Mouse (Mus musculus) forebrain, embryonic 12.5 days (tissue): ENCODE results near the gene Olfr123. TPM values are rescaled to one million over a fixed set of nuclear protein-coding genes. Genes with fewer than 3 reads are reported as not detected.

Experiments used
- ATAC-seq: fragments of 200-750 bp; cut with Nextera tagmentation; 2 replicates; pipeline ENCODE4 v1.8.0; 2017; ENCODE audit warnings: moderate TSS enrichment; ENCODE audit not compliant: low FRiP score
- H3K27ac ChIP-seq: fragments of 300-500 bp; sonication (generic); 2 replicates; pipeline ENCODE4 v1.5.1; 2016; ENCODE audit warnings: mild to moderate bottlenecking
- H3K27me3 ChIP-seq: fragments of 300-500 bp; sonication (generic); 2 replicates; pipeline ENCODE4 v1.6.1; 2016; ENCODE audit warnings: mild to moderate bottlenecking
- H3K36me3 ChIP-seq: fragments of 300-500 bp; sonication (generic); replicated peaks from 2 replicates; pipeline ENCODE4 v1.6.1; 2016; ENCODE audit warnings: mild to moderate bottlenecking
- H3K4me1 ChIP-seq: fragments of 300-500 bp; sonication (generic); 2 replicates; pipeline ENCODE4 v1.6.1; 2016
- H3K4me2 ChIP-seq: fragments of 300-500 bp; sonication (generic); 2 replicates; pipeline ENCODE4 v1.6.1; 2016; ENCODE audit warnings: mild to moderate bottlenecking, moderate library complexity
- H3K4me3 ChIP-seq: fragments of 300-500 bp; sonication (generic); replicated peaks from 2 replicates; pipeline ENCODE4 v1.5.1; 2016; ENCODE audit warnings: mild to moderate bottlenecking
- H3K9ac ChIP-seq: fragments of 300-500 bp; sonication (generic); 2 replicates; pipeline ENCODE4 v1.6.1; 2016; ENCODE audit warnings: mild to moderate bottlenecking
- H3K9me3 ChIP-seq: fragments of 300-500 bp; sonication (generic); 2 replicates; pipeline ENCODE4 v1.6.1; 2016
- WGBS: fragments of 180-500 bp; shearing (Covaris S2); methylation state at CpG from one replicate; pipeline ENCODE4 v1.1.7; 2016; 5-methylcytosine and 5-hydroxymethylcytosine counted together
- polyA plus RNA-seq: library from polyadenylated mRNA; unstranded; fragments of >200 nt; fragmentation: Nextera tagmentation; extraction: Ambion mirVana; gene quantifications from 2 replicates; pipeline ENCODE4 v1.2.1, GENCODE M21; 2016

The Olfr123 gene
- polyA plus RNA-seq = not detected in 2 replicates

DNA sequence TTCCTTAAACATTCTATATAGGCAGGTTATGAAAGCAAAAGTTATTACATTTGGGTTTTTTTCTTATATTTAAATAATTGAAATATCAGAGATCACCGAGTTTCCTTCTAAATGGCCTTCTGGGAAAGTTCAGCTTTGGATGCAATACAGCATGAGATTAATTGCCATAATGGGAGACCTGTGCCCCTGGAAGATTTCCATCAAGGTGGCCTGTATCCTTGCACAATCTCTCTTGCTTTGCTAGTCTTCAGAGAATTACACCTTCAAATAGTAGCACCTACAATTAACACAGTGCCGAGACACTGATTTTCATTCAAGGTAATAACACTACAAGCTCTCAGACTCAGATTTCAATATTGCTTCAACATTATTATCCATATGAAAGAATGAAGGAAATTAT lies at the start of gene Olfr123:
Olfr123 (plus strand) TSS at position 301 of the 400 bp plus-strand sequence.
- H3K4me3 ChIP-seq = no peak within 1 kb of the TSS
- no peaks in the 10 kb centered on the region for H3K27me3 ChIP-seq
- no peak within 1 kb of the TSS for H3K9ac ChIP-seq
- no peak for ATAC-seq
- H3K4me1 ChIP-seq = no peaks in the 10 kb centered on the region
- H3K27ac ChIP-seq = no peak within 1 kb of the TSS
- no peaks in the 10 kb centered on the region for H3K36me3 ChIP-seq
- H3K9me3 ChIP-seq = no peaks in the 10 kb centered on the region
- H3K4me2 ChIP-seq = no peak within 1 kb of the TSS
- 90% methylated on average over 2 of the region's 2 CpGs for WGBS

GRCm38 (mm10) chr17:37768307-37768706 lies 25.0 kb upstream of the Olfr123 start, which contains the start of gene Olfr122:
Gene Olfr122, plus strand, starts transcription at chr17:37768607.
- Histone ChIP-seq H3K4me1 (no peaks in the 10 kb centered on the region), H3K27ac (no peak within 1 kb of the TSS), H3K9ac (no peak within 1 kb of the TSS), H3K4me3 (no peak within 1 kb of the TSS), H3K27me3 (no peaks in the 10 kb centered on the region), H3K9me3 (no peaks in the 10 kb centered on the region), H3K4me2 (no peak within 1 kb of the TSS), H3K36me3 (no peaks in the 10 kb centered on the region)
- WGBS = 90% methylated on average over 4 of the region's 4 CpGs
- no peak for ATAC-seq

- no peaks in the 10 kb centered on the region for H3K27me3 ChIP-seq
- ATAC-seq = no peak
- WGBS = 86% methylated on average over 3 of the region's 3 CpGs
- H3K9ac ChIP-seq = no peak within 1 kb of the TSS
- no peak within 1 kb of the TSS for H3K4me3 ChIP-seq
- no peak within 1 kb of the TSS for H3K27ac ChIP-seq
- no peaks in the 10 kb centered on the region for H3K4me1 ChIP-seq
- H3K9me3 ChIP-seq = no peaks in the 10 kb centered on the region
- H3K4me2 ChIP-seq = no peak within 1 kb of the TSS
- no peaks in the 10 kb centered on the region for H3K36me3 ChIP-seq
Observed at GRCm38 (mm10) chr17:37799588-37799987, 6.3 kb downstream of the Olfr123 start, which contains the start of gene Olfr124. Gene Olfr124, plus strand, starts transcription at chr17:37799888.

- Histone ChIP-seq H3K27me3 (no peaks in the 10 kb centered on the region), H3K4me1 (no peaks in the 10 kb centered on the region), H3K4me2 (no peak within 1 kb of the TSS), H3K27ac (no peak within 1 kb of the TSS), H3K4me3 (no peak within 1 kb of the TSS), H3K9me3 (no peaks in the 10 kb centered on the region), H3K36me3 (no peaks in the 10 kb centered on the region), H3K9ac (no peak within 1 kb of the TSS)
- ATAC-seq = no peak
Observed at GRCm38 (mm10) chr17:37832649-37833048, 39.3 kb downstream of the Olfr123 start, which contains the start of gene Olfr125. Gene Olfr125, plus strand, starts transcription at chr17:37832949.

GRCm38 (mm10) chr17:37847183-37847582 lies 53.9 kb downstream of the Olfr123 start, which contains the start of gene Olfr126:
Gene Olfr126, plus strand, starts transcription at chr17:37847483.
- Histone ChIP-seq H3K9me3 (no peaks in the 10 kb centered on the region), H3K4me3 (no peak within 1 kb of the TSS), H3K9ac (no peak within 1 kb of the TSS), H3K4me1 (no peaks in the 10 kb centered on the region), H3K36me3 (no peaks in the 10 kb centered on the region), H3K27me3 (no peaks in the 10 kb centered on the region), H3K4me2 (no peak within 1 kb of the TSS), H3K27ac (no peak within 1 kb of the TSS)
- no peak for ATAC-seq

Other genes starting within 250 kb of the Olfr123 start
- not detected in 2 replicates for gene Olfr112, start 224.1 kb upstream of the Olfr123 start, polyA plus RNA-seq
- gene Olfr113, start 215.9 kb upstream of the Olfr123 start, polyA plus RNA-seq = not detected in 2 replicates
- gene Olfr114, start 200.8 kb upstream of the Olfr123 start, polyA plus RNA-seq = not detected in 2 replicates
- gene Olfr115, start 166.4 kb upstream of the Olfr123 start, polyA plus RNA-seq = not detected in 2 replicates
- not detected in 2 replicates for gene Olfr116, start 166.3 kb upstream of the Olfr123 start, polyA plus RNA-seq
- not detected in 2 replicates for gene Olfr117, start 129.7 kb upstream of the Olfr123 start, polyA plus RNA-seq
- gene Olfr118, start 126.5 kb upstream of the Olfr123 start, polyA plus RNA-seq = not detected in 2 replicates
- not detected in 2 replicates for gene Olfr119, start 97.0 kb upstream of the Olfr123 start, polyA plus RNA-seq
- not detected in 2 replicates for gene Olfr120, start 71.7 kb upstream of the Olfr123 start, polyA plus RNA-seq
- not detected in 2 replicates for gene Olfr121, start 44.7 kb upstream of the Olfr123 start, polyA plus RNA-seq
- gene Olfr122, start 24.9 kb upstream of the Olfr123 start, polyA plus RNA-seq = not detected in 2 replicates
- gene Olfr124, start 6.4 kb downstream of the Olfr123 start, polyA plus RNA-seq = not detected in 2 replicates
- gene Olfr125, start 39.4 kb downstream of the Olfr123 start, polyA plus RNA-seq = not detected in 2 replicates
- gene Olfr126, start 54.0 kb downstream of the Olfr123 start, polyA plus RNA-seq = not detected in 2 replicates
- gene Olfr127, start 106.9 kb downstream of the Olfr123 start, polyA plus RNA-seq = not detected in 2 replicates
- gene Olfr128, start 127.0 kb downstream of the Olfr123 start, polyA plus RNA-seq = not detected in 2 replicates
- gene Olfr761, start 159.6 kb downstream of the Olfr123 start, polyA plus RNA-seq = not detected in 2 replicates